Mouse (Mus musculus): ENCODE measurements around the gene Mdga2. TPM values are rescaled to one million over a fixed set of nuclear protein-coding genes. Genes with fewer than 3 reads are reported as not detected.

Gene Mdga2
- total and polyA plus RNA-seq, 3 experiments, result 2.1 TPM; not detected in 2

DNA sequence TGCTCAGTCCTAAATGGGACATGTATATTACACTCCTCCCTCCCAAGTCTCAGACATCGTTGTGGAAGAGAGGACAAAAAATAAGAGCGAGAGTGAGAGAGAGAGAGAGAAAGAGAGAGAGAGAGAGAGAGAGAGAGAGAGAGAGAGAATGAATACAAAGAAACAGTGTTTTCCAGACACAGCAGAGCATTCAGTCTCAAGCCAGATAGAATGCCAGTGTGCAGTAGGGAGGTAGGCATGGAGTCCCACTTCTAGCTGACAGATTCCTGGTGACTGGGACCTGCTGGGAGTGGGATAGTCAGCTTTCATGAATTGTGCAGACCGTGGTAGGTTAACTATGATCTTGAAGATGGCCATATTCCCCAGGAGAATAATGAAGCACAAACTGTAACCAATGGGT, 542.8 kb downstream of the Mdga2 start:
- Histone ChIP-seq H3K4me1 (ENCODE audit: control insufficient read depth in 1 of 2, insufficient read depth in 2 of 2, low read length in 2 of 2) (no peaks in the 10 kb centered on the region), H3K36me3 (ENCODE audit: control insufficient read depth in 1 of 2, insufficient read depth in 2 of 2, low read length in 2 of 2) (no peaks in the 10 kb centered on the region; a peak in 1 of 4 replicates), H3K4me3 (ENCODE audit: control insufficient read depth in 1 of 2, insufficient read depth in 1 of 2, low read depth in 2 of 2, low read length in 2 of 2) (no peak overlapping the region), H3K27ac (ENCODE audit: control insufficient read depth, low read depth, low read length) (no peak overlapping the region), H3K9ac (ENCODE audit: control insufficient read depth, low read depth, low read length, poor library complexity, severe bottlenecking) (no peak overlapping the region), H3K79me2 (ENCODE audit: control insufficient read depth, insufficient read depth, low read length, poor library complexity) (no peaks in the 10 kb centered on the region), H3K27me3 (ENCODE audit: control insufficient read depth in 1 of 2, insufficient read depth in 2 of 2, low read length in 2 of 2) (no peaks in the 10 kb centered on the region), H3K9me3 (replicated peaks; ENCODE audit: insufficient read depth, low read length) (no peaks in the 10 kb centered on the region)
- DNase-seq (ENCODE audit: low read depth, low spot score), result no peak
- TF ChIP-seq MAZ (IDR thresholded peaks at IDR 0.05; ENCODE audit: low read depth, low read length) (no peak), NRF1 (IDR thresholded peaks at IDR 0.05; ENCODE audit: insufficient read depth, low read depth, low read length, poor library complexity, severe bottlenecking) (no peak), MYC (IDR thresholded peaks at IDR 0.05; ENCODE audit: low read depth, low read length) (no peak), MEF2A (IDR thresholded peaks at IDR 0.05; ENCODE audit: extremely low read depth, insufficient replicate concordance, low read depth, low read length, poor library complexity, severe bottlenecking) (no peak), CHD2 (IDR thresholded peaks at IDR 0.05; ENCODE audit: low read length) (no peak), USF2 (IDR thresholded peaks at IDR 0.05; ENCODE audit: borderline replicate concordance in 1 of 2, insufficient read depth in 1 of 2, low read depth in 1 of 2, low read length in 2 of 2) (no peak)

- no peak overlapping the region for H3K27ac ChIP-seq (ENCODE audit: control insufficient read depth, low read depth, low read length)
- no peaks in the 10 kb centered on the region for H3K9me3 ChIP-seq (replicated peaks; ENCODE audit: insufficient read depth, low read length)
- DNase-seq (ENCODE audit: low read depth, low spot score), result no peak
- H3K27me3 ChIP-seq (ENCODE audit: control insufficient read depth in 1 of 2, insufficient read depth in 2 of 2, low read length in 2 of 2), result no peaks in the 10 kb centered on the region
- no peaks in the 10 kb centered on the region for H3K36me3 ChIP-seq (ENCODE audit: control insufficient read depth in 1 of 2, insufficient read depth in 2 of 2, low read length in 2 of 2)
- no peak overlapping the region for H3K9ac ChIP-seq (ENCODE audit: control insufficient read depth, low read depth, low read length, poor library complexity, severe bottlenecking)
- H3K4me1 ChIP-seq (ENCODE audit: control insufficient read depth in 1 of 2, insufficient read depth in 2 of 2, low read length in 2 of 2), result no peaks in the 10 kb centered on the region
- TF ChIP-seq CTCF (IDR thresholded peaks at IDR 0.05 in 2 of 3, conservative IDR thresholded peaks at IDR 0.05 in 1 of 3; ENCODE audit: control insufficient read depth in 1 of 3, insufficient read depth in 1 of 3, low read depth in 2 of 3, low read length in 3 of 3, poor library complexity in 1 of 3, severe bottlenecking in 1 of 3), result no peak
- TF ChIP-seq GATA1 (IDR thresholded peaks at IDR 0.05; ENCODE audit: low read depth, low read length), result no peak
- TF ChIP-seq ETS1 (IDR thresholded peaks at IDR 0.05; ENCODE audit: low read depth, low read length), result no peak
- no peak for TF ChIP-seq ZNF384 (IDR thresholded peaks at IDR 0.05; ENCODE audit: low read depth, low read length)
- no peak for TF ChIP-seq BHLHE40 (IDR thresholded peaks at IDR 0.05; ENCODE audit: borderline replicate concordance, low read depth, low read length)
- TF ChIP-seq ZKSCAN1 (IDR thresholded peaks at IDR 0.05; ENCODE audit: low read depth, low read length), result no peak
- no peak for TF ChIP-seq POLR2AphosphoS2 (IDR thresholded peaks at IDR 0.05; ENCODE audit: low read length)
- no peak for TF ChIP-seq USF1 (IDR thresholded peaks at IDR 0.05; ENCODE audit: low read depth, low read length)
- no peak for TF ChIP-seq CHD1 (IDR thresholded peaks at IDR 0.05; ENCODE audit: low read depth, low read length)
- TF ChIP-seq MYB (IDR thresholded peaks at IDR 0.05; ENCODE audit: low read depth, low read length), result no peak
- no peak for TF ChIP-seq NELFE (IDR thresholded peaks at IDR 0.05; ENCODE audit: low read depth, low read length)
- TF ChIP-seq NRF1 (IDR thresholded peaks at IDR 0.05; ENCODE audit: insufficient read depth, low read depth, low read length, poor library complexity, severe bottlenecking), result no peak
- TF ChIP-seq GABPA (IDR thresholded peaks at IDR 0.05; ENCODE audit: low read depth, low read length), result no peak
- no peak for TF ChIP-seq TBP (IDR thresholded peaks at IDR 0.05; ENCODE audit: low read depth, low read length)
- no peak for TF ChIP-seq MAX (IDR thresholded peaks at IDR 0.05; ENCODE audit: low read length)
- TF ChIP-seq USF2 (IDR thresholded peaks at IDR 0.05; ENCODE audit: borderline replicate concordance in 1 of 2, insufficient read depth in 1 of 2, low read depth in 1 of 2, low read length in 2 of 2), result no peak
- TF ChIP-seq MAZ (IDR thresholded peaks at IDR 0.05; ENCODE audit: low read depth, low read length), result no peak
- TF ChIP-seq E2F4 (IDR thresholded peaks at IDR 0.05; ENCODE audit: borderline replicate concordance, low read depth, low read length), result no peak
- TF ChIP-seq TCF12 (IDR thresholded peaks at IDR 0.05; ENCODE audit: low read depth, low read length), result no peak
- no peak overlapping the region for H3K4me3 ChIP-seq (ENCODE audit: control insufficient read depth in 1 of 2, insufficient read depth in 1 of 2, low read depth in 2 of 2, low read length in 2 of 2)
- no peaks in the 10 kb centered on the region for H3K79me2 ChIP-seq (ENCODE audit: control insufficient read depth, insufficient read depth, low read length, poor library complexity)
Measured at GRCm38 (mm10) chr12:66648605-66649552, 573.5 kb downstream of the Mdga2 start.
